Mouse (Mus musculus) kidney, postnatal 0 days (tissue): ENCODE data around the gene Wnt7b. TPM values are rescaled to one million over a fixed set of nuclear protein-coding genes. Genes with fewer than 3 reads are reported as not detected.

Experiments used
- ATAC-seq: fragments of 200-750 bp; cut with Nextera tagmentation; replicated peaks from 2 replicates; pipeline ENCODE4 v1.8.0; 2017; ENCODE audit warnings: low read depth, moderate number of reproducible peaks, moderate TSS enrichment, moderate library complexity; ENCODE audit not compliant: low FRiP score
- DNase-seq: peaks from one replicate; pipeline ENCODE4 v3.0.0-alpha.2; 2016; ENCODE audit warnings: low spot score
- H3K27ac ChIP-seq: fragments of 300-500 bp; sonication (generic); 2 replicates; pipeline ENCODE4 v1.5.1; 2014; ENCODE audit warnings: mild to moderate bottlenecking
- H3K27me3 ChIP-seq: fragments of 300-500 bp; sonication (generic); 2 replicates; pipeline ENCODE4 v1.6.1; 2014; ENCODE audit warnings: low read length, mixed read lengths; ENCODE audit not compliant: insufficient read depth
- H3K36me3 ChIP-seq: fragments of 300-500 bp; sonication (generic); 2 replicates; pipeline ENCODE4 v1.6.1; 2014; ENCODE audit warnings: low read length, mixed read lengths; ENCODE audit not compliant: insufficient read depth
- H3K4me1 ChIP-seq: fragments of 300-500 bp; sonication (generic); replicated peaks from 2 replicates; pipeline ENCODE4 v1.6.1; 2014; ENCODE audit warnings: antibody characterized with exemption, low read length, mixed read lengths; ENCODE audit not compliant: insufficient read depth
- H3K4me2 ChIP-seq: fragments of 300-500 bp; sonication (generic); 2 replicates; pipeline ENCODE4 v1.6.1; 2014; ENCODE audit warnings: mild to moderate bottlenecking, low read length, moderate library complexity, mixed read lengths
- H3K4me3 ChIP-seq: fragments of 300-500 bp; sonication (generic); replicated peaks from 2 replicates; pipeline ENCODE4 v1.5.1; 2014; ENCODE audit warnings: low read depth, low read length
- H3K9ac ChIP-seq: fragments of 300-500 bp; sonication (generic); 2 replicates; pipeline ENCODE4 v1.6.1; 2014; ENCODE audit warnings: low read depth, low read length
- H3K9me3 ChIP-seq: fragments of 300-500 bp; sonication (generic); replicated peaks from 2 replicates; pipeline ENCODE4 v1.6.1; 2016; ENCODE audit warnings: low read length, inconsistent platforms, mixed read lengths
- CTCF ChIP-seq: IDR thresholded peaks from 2 replicates; pipeline ENCODE4 v1.5.1; 2016; ENCODE audit warnings: antibody characterized with exemption, low read depth, mild to moderate bottlenecking, moderate library complexity
- WGBS: fragments of 180-500 bp; shearing (Covaris S2); extraction: QIAGEN DNeasy Blood & Tissue Kit; methylation state at CpG from one replicate; pipeline ENCODE4 v1.1.7; 2014; 5-methylcytosine and 5-hydroxymethylcytosine counted together
- polyA plus RNA-seq: library from polyadenylated mRNA; unstranded; fragments of >200 nt; fragmentation: Nextera tagmentation; extraction: Ambion mirVana; gene quantifications from 2 replicates; pipeline ENCODE4 v1.2.1, GENCODE M21; 2015

The Wnt7b gene
- polyA plus RNA-seq, 1 experiment from 2014 or later, result 26.3 TPM

DNA sequence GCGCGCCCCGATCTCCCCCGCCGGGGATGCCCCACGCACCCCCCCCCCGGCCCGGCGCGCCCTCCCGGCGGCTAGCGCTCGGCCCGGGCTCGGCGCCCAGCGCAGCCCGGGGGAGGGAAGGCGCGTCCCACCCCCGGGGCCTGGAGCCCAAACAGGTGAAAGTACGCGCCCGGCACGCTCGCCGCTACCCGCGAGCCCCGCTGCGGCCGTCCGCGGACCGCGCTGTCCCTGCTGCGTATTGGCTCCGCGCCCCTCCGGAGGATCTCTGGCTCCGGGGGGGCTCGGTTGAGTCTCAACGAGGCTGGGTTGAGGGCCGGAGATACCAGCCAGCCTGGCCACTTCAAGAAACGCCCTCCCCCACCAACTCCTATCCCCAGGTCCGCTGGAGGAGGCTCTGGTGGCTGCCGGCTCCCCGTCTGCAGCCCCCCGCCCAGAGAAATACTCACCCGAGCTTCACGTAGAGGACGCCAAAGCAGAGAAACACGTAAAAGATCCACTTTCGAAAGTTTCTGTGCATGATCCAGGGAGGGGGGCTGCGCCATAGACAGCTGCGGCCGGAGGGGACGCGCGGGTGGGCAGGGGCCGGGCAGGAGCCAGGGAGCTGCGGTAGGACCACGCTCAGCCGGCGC lies 1.2 kb downstream of the Wnt7b start:
- H3K27ac ChIP-seq, result peak overlapping the region; percentile 47
- H3K4me3 ChIP-seq, result peak overlapping the region; percentile 61
- TF ChIP-seq CTCF, result no peak
- peak overlapping the region; percentile 60 for H3K9ac ChIP-seq
- H3K36me3 ChIP-seq, result no peaks in the 10 kb centered on the region
- H3K9me3 ChIP-seq, result no peaks in the 10 kb centered on the region
- WGBS, result 1% methylated on average over 46 of the region's 66 CpGs
- ATAC-seq (no peak), DNase-seq (no peak)
- peaks cover 68% of the 10 kb centered on the region for H3K27me3 ChIP-seq
- H3K4me2 ChIP-seq, result peak overlapping the region; percentile 93
- peaks cover 36% of the 10 kb centered on the region; the same call in 1 of the 2 replicates for H3K4me1 ChIP-seq

DNA sequence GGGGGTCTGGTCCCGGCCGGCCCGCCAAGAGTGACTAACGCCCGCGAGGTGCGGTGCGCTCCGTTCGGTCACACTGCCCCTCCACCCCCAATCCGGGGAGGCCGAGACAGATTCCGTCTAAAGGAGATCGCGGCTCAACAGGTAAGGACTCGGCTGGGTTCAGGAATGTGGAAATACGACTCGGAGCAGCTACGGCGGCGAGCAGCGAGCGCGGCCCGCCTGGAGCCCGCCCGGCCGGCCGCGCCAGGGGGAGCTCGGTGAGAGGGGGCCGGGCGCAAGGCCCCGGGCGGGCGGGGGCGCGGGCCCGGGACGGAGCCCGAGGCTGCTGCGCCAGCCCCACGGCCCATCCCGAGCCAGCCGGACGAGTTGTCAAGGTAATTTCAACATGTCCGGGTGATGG lies 1.8 kb downstream of the Wnt7b start:
- Histone ChIP-seq H3K36me3 (no peaks in the 10 kb centered on the region), H3K9ac (peak overlapping the region; percentile 60), H3K27ac (peak overlapping the region; percentile 47; the same call in 1 of the 2 replicates), H3K27me3 (peaks cover 74% of the 10 kb centered on the region), H3K9me3 (no peaks in the 10 kb centered on the region), H3K4me1 (peaks cover 36% of the 10 kb centered on the region; the same call in 1 of the 2 replicates), H3K4me3 (peak overlapping the region; percentile 61), H3K4me2 (peak overlapping the region; percentile 93)
- WGBS, result 2% methylated on average over 38 of the region's 47 CpGs
- DNase-seq (no peak), ATAC-seq (no peak)
- TF ChIP-seq CTCF, result no peak

DNA sequence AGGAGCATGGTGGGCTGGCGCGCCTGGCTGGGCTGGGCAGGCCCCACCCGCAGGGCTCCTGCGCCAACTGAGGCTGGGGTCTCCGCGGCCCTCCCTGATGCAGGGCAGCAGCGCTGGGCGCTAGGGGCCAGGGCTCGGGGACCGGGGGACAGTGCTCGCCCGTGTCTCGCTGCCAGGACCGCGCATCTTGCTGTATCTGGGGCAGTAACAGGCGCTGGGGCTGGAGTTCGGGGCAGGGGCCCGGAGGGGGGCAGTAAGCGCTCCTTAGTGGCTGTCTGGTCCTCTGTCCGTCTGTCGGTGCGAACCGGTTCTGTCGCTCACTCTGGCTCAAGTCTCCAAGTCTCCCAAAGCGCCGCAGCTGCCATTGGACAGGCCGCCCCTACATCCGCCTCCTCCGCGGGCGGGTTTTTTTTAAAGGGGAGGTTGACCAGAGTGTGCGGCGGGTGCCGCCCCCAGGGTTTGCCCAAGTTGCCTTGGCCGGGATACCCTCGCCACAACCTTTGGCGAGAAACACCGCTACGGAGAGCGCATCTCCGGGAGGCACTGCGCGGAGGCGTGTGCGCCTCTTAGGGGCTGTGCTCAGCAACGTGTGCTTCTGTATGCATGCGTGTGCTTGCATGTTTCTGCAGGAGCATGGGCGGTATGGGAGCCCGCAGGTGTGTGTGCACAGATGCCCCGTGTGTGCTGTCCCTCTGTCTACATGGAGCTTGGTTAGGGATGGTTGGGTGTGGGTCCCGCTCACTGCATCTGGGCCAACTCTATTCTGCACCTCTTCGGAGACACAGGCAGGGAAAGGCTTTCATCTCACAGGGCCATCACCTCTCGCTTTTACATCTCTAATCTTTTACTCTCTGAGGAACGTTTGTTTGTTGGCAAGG lies 4.5 kb downstream of the Wnt7b start:
- no peak for TF ChIP-seq CTCF
- H3K9ac ChIP-seq, result no peak overlapping the region
- DNase-seq (no peak), ATAC-seq (no peak)
- 3% methylated on average over 54 of the region's 54 CpGs for WGBS
- H3K36me3 ChIP-seq, result no peaks in the 10 kb centered on the region
- H3K9me3 ChIP-seq, result no peaks in the 10 kb centered on the region
- H3K4me2 ChIP-seq, result peak overlapping the region; percentile 50
- peaks cover 78% of the 10 kb centered on the region for H3K27me3 ChIP-seq
- H3K4me3 ChIP-seq, result peak overlapping the region; percentile 22
- H3K4me1 ChIP-seq, result peaks cover 36% of the 10 kb centered on the region; the same call in 1 of the 2 replicates
- H3K27ac ChIP-seq, result no peak overlapping the region

DNA sequence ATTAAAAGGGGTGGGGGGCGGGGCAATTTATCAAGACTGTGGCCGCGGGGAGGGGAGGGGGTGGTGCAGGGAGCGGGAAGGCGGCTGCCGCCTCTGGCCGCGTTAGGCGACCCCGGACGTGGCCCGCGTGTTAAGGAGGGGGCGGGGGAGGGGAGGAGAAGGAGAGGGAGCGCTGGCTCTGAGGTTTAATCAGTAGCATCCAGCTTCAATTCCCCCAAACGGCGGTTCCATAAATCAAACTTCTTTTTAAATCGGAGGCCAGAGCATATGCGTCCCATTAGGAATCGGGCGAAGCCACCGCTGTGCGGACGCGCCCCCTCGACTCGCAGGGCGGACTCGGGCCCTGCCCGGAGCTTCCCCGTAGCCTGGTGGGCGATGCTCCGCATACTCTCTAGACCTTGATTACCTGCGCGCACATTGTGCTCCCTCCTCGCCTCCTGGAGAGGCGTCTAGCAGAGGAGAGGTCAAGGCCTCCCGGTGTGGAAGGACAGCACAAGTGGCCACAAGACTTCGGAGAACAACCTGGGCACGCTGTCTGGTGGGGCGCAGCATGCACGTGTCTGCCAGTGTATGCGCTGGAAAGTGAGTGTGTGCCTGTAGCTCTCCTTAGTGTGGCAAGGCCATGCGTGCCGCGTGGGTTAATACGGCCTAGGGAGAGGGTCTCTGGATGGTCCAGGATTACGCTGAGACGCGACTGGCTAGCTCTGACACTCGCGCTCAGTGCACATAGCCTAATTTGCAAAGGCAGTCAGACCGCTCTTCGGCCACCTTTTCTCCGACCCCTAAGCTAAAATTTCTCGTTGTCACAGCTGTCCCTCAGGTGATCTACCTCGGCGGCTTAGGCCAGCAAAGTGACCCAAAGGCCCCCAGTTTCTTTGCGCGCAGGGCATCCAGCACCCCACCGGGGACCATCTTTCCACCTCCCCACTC lies 5.5 kb downstream of the Wnt7b start:
- DNase-seq (no peak), ATAC-seq (no peak)
- Histone ChIP-seq H3K4me3 (peak overlapping the region; percentile 22), H3K9me3 (no peaks in the 10 kb centered on the region), H3K27ac (no peak overlapping the region), H3K27me3 (peaks cover 68% of the 10 kb centered on the region), H3K36me3 (no peaks in the 10 kb centered on the region), H3K9ac (peak overlapping the region; percentile 32; the same call in 1 of the 2 replicates), H3K4me2 (peak overlapping the region; percentile 50), H3K4me1 (peaks cover 33% of the 10 kb centered on the region; the same call in 1 of the 2 replicates)
- no peak for TF ChIP-seq CTCF
- WGBS, result 2% methylated on average over 59 of the region's 61 CpGs

DNA sequence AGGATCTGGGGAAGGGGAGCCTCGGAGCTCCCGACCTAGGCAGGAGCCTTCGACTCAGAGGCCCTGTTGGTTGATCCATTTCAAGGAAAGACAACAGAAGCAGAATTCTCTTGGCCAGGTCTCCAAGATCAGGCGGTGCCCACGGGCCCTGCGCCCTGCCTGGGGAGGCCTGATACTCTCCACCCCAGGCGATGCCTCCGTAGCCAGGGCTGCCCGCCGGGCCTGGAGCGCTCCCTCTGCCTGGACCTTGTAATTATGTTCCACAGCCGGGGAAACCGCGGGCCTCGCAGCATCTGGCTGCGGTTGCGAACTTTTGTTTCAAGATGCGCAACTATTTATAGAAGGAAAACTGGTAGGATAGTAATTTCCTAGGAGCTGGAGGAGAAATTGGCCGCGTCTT lies 6.2 kb downstream of the Wnt7b start:
- Histone ChIP-seq H3K4me1 (peaks cover 26% of the 10 kb centered on the region; the same call in 1 of the 2 replicates), H3K4me3 (peak overlapping the region; percentile 22), H3K36me3 (no peaks in the 10 kb centered on the region), H3K4me2 (peak overlapping the region; percentile 50), H3K9ac (no peak overlapping the region), H3K27me3 (peaks cover 61% of the 10 kb centered on the region), H3K9me3 (no peaks in the 10 kb centered on the region), H3K27ac (no peak overlapping the region)
- DNase-seq (no peak), ATAC-seq (no peak)
- WGBS, result 4% methylated on average over 20 of the region's 20 CpGs
- TF ChIP-seq CTCF, result no peak
